Mouse (Mus musculus): ENCODE results near the gene Ucma.

- TF ChIP-seq CTCF (IDR thresholded peaks at IDR 0.05; ENCODE audit: extremely low read depth, insufficient read length, insufficient replicate concordance, low read depth, low read length) = no peak
- no peak for TF ChIP-seq POLR2A (IDR thresholded peaks at IDR 0.05; ENCODE audit: low read depth, low read length)
These were observed 10.9 kb downstream of the Ucma start for GRCm38 (mm10) chr2:4986798-4987197.
